Comparison of ENCODE assay signal across 16 mouse cellular contexts in genomic region chr6:4925966-4926687, GRCm38 (mm10). TPM values are rescaled to one million over a fixed set of nuclear protein-coding genes. Genes with fewer than 3 reads are reported as not detected.
DNase-seq lines count a peak whose midpoint lies in the region; ATAC-seq and TF ChIP-seq lines count a peak whose summit lies in the region.
"Had no signal": no experiment of that assay in that cellular context is flagged by ENCODE, and none has a peak within 500 bp of the region (broad histone marks: within the 10 kb centered on the region; RNA-seq: fewer than 3 reads in every experiment).

No protein-coding gene starts in this region.

- TF ChIP-seq CTCF in testis, adult 2 months (IDR thresholded peaks at IDR 0.05; ENCODE audit: control insufficient read depth, insufficient read depth, insufficient replicate concordance, low read depth, low read length) = no peak

- no peak overlapping the region for H3K4me3 ChIP-seq in heart, embryonic 12.5 days
- H3K4me3 ChIP-seq in limb, embryonic 13.5 days = no peak overlapping the region
- H3K4me3 ChIP-seq in limb, embryonic 10.5 days = no peak overlapping the region
- H3K4me3 ChIP-seq in testis, adult 2 months (ENCODE audit: control insufficient read depth, low read depth, low read length) = no peak overlapping the region
- no peak overlapping the region for H3K4me3 ChIP-seq in forebrain, embryonic 12.5 days (replicated peaks)
- H3K4me3 ChIP-seq: embryonic facial prominence, embryonic 13.5 days; forebrain, embryonic 13.5 days; liver, embryonic 13.5 days had no signal

- ATAC-seq in heart, embryonic 12.5 days (ENCODE audit: insufficient number of reproducible peaks, low FRiP score) = no peak
- peak; percentile 32; the same call in 1 of the 2 replicates for ATAC-seq in limb, embryonic 13.5 days (ENCODE audit: low FRiP score, low read depth)
- no peak for ATAC-seq in forebrain, embryonic 12.5 days (ENCODE audit: low FRiP score)
- ATAC-seq: forebrain, embryonic 13.5 days; inflammation-experienced regulatory T-cells, adult 6 months had no signal

- no peak for DNase-seq in heart, adult 9 months (ENCODE audit: low spot score in 2 of 2)
- DNase-seq in limb, embryonic 10.5 days (ENCODE audit: low spot score) = no peak
- DNase-seq in adrenal gland, postnatal 25 days = peak; percentile 32
- DNase-seq: cerebellum, adult 11-12 months; cerebellum, postnatal 36 days; heart, postnatal 4 days; liver, embryonic 13.5 days; thymus, adult 18-20 months had no signal

- WGBS in heart, embryonic 12.5 days = 60% methylated on average over 14 of the region's 14 CpGs
- WGBS in limb, embryonic 13.5 days = 77% methylated on average over 14 of the region's 14 CpGs
- 88% methylated on average over 14 of the region's 14 CpGs for WGBS in limb, embryonic 10.5 days
- WGBS in forebrain, embryonic 12.5 days = 72% methylated on average over 14 of the region's 14 CpGs

- no peaks in the 10 kb centered on the region for H3K27me3 ChIP-seq in heart, embryonic 12.5 days (replicated peaks)
- H3K27me3 ChIP-seq in limb, embryonic 13.5 days = no peaks in the 10 kb centered on the region
- no peaks in the 10 kb centered on the region for H3K27me3 ChIP-seq in limb, embryonic 10.5 days (ENCODE audit: low read depth, poor library complexity, severe bottlenecking)
- H3K27me3 ChIP-seq in testis, adult 2 months (ENCODE audit: control insufficient read depth, insufficient read depth, low read length) = no peaks in the 10 kb centered on the region
- H3K27me3 ChIP-seq in forebrain, embryonic 12.5 days = no peaks in the 10 kb centered on the region
- H3K27me3 ChIP-seq: embryonic facial prominence, embryonic 13.5 days; forebrain, embryonic 13.5 days; liver, embryonic 13.5 days had no signal

- H3K27ac ChIP-seq in heart, embryonic 12.5 days (ENCODE audit: poor library complexity, severe bottlenecking) = peak overlapping the region; percentile 47; the same call in 1 of the 2 replicates
- H3K27ac ChIP-seq in limb, embryonic 13.5 days = no peak overlapping the region
- no peak overlapping the region for H3K27ac ChIP-seq in limb, embryonic 10.5 days
- H3K27ac ChIP-seq in testis, adult 2 months (ENCODE audit: control insufficient read depth, insufficient read depth, low read depth, low read length) = 0 out of 2 replicates have a peak overlapping the region, but pooled peaks have one; percentile 40
- no peak overlapping the region for H3K27ac ChIP-seq in forebrain, embryonic 12.5 days
- H3K27ac ChIP-seq: embryonic facial prominence, embryonic 13.5 days; forebrain, embryonic 13.5 days; kidney, postnatal 0 days; liver, embryonic 13.5 days had no signal

- H3K36me3 ChIP-seq in heart, embryonic 12.5 days = no peaks in the 10 kb centered on the region
- no peaks in the 10 kb centered on the region for H3K36me3 ChIP-seq in limb, embryonic 13.5 days
- H3K36me3 ChIP-seq in limb, embryonic 10.5 days = peaks cover 12% of the 10 kb centered on the region
- no peaks in the 10 kb centered on the region for H3K36me3 ChIP-seq in testis, adult 2 months (ENCODE audit: control insufficient read depth, insufficient read depth, low read length)
- H3K36me3 ChIP-seq in forebrain, embryonic 12.5 days (replicated peaks) = peaks cover 4% of the 10 kb centered on the region; the same call in 1 of the 2 replicates
- H3K36me3 ChIP-seq: embryonic facial prominence, embryonic 13.5 days; liver, embryonic 13.5 days had no signal

- H3K9me3 ChIP-seq in heart, embryonic 12.5 days (replicated peaks) = no peaks in the 10 kb centered on the region
- H3K9me3 ChIP-seq in limb, embryonic 13.5 days = no peaks in the 10 kb centered on the region
- no peaks in the 10 kb centered on the region for H3K9me3 ChIP-seq in limb, embryonic 10.5 days (replicated peaks)
- H3K9me3 ChIP-seq in forebrain, embryonic 12.5 days = no peaks in the 10 kb centered on the region
- H3K9me3 ChIP-seq: embryonic facial prominence, embryonic 13.5 days; forebrain, embryonic 13.5 days; liver, embryonic 13.5 days had no signal

- no peak overlapping the region for H3K4me2 ChIP-seq in heart, embryonic 12.5 days
- no peak overlapping the region for H3K4me2 ChIP-seq in limb, embryonic 13.5 days (replicated peaks)
- no peak overlapping the region for H3K4me2 ChIP-seq in forebrain, embryonic 12.5 days
- H3K4me2 ChIP-seq: embryonic facial prominence, embryonic 13.5 days; forebrain, embryonic 13.5 days; liver, embryonic 13.5 days had no signal

- no peak for TF ChIP-seq POLR2A in testis, adult 2 months (IDR thresholded peaks at IDR 0.05; ENCODE audit: control insufficient read depth, low read depth, low read length)

- H3K4me1 ChIP-seq in heart, embryonic 12.5 days (replicated peaks) = peaks cover 6% of the 10 kb centered on the region
- peaks cover 2% of the 10 kb centered on the region; the same call in 1 of the 2 replicates for H3K4me1 ChIP-seq in limb, embryonic 13.5 days
- peaks cover 16% of the 10 kb centered on the region; the same call in 1 of the 2 replicates for H3K4me1 ChIP-seq in limb, embryonic 10.5 days
- H3K4me1 ChIP-seq in testis, adult 2 months (ENCODE audit: control insufficient read depth, insufficient read depth, low read length) = no peaks in the 10 kb centered on the region
- H3K4me1 ChIP-seq in forebrain, embryonic 12.5 days = peaks cover 2% of the 10 kb centered on the region; the same call in 1 of the 2 replicates
- H3K4me1 ChIP-seq: liver, embryonic 13.5 days had no signal

- no peak overlapping the region for H3K9ac ChIP-seq in heart, embryonic 12.5 days
- no peak overlapping the region for H3K9ac ChIP-seq in limb, embryonic 13.5 days
- no peak overlapping the region for H3K9ac ChIP-seq in forebrain, embryonic 12.5 days
- H3K9ac ChIP-seq: embryonic facial prominence, embryonic 13.5 days; forebrain, embryonic 13.5 days; liver, embryonic 13.5 days had no signal

RNA-seq across cellular contexts. Expression of gene Ppp1r9a, which starts 23.4 kb away (rescaled TPM):
- polyA plus RNA-seq in heart, embryonic 12.5 days (2016; fragmentation: Nextera tagmentation; extraction: Ambion mirVana) = 17.4 and 19.0 TPM in 2 replicates
- 23.4 and 23.6 TPM in 2 replicates for polyA plus RNA-seq in limb, embryonic 13.5 days (2015; fragmentation: Nextera tagmentation; extraction: Ambion mirVana)
- polyA plus RNA-seq in limb, embryonic 10.5 days (2016; fragmentation: Nextera tagmentation; extraction: Ambion mirVana) = 21.8 and 28.5 TPM in 2 replicates
- 51.8 and 61.2 TPM in 2 replicates for total RNA-seq in adrenal gland, postnatal 25 days (2021)
- polyA plus RNA-seq in testis, adult 2 months (2012; rRNA removed) = 6.1 and 8.5 TPM in 2 replicates
- polyA plus RNA-seq in forebrain, embryonic 12.5 days (2016; fragmentation: Nextera tagmentation; extraction: Ambion mirVana) = 28.6 and 30.5 TPM in 2 replicates
- polyA plus RNA-seq: inflammation-experienced regulatory T-cells, adult 6 months had no signal

Comparison
In these comparisons a context has a peak if more than half of its experiments do, and no peak if none do; other contexts are left out.
1. H3K27ac ChIP-seq: peak in heart, embryonic 12.5 days (single experiment) and testis, adult 2 months (single experiment); none in limb, embryonic 13.5 days (single experiment), limb, embryonic 10.5 days (single experiment) and forebrain, embryonic 12.5 days (single experiment).